Mouse (Mus musculus) stomach, embryonic 14.5 days (tissue): Measurements from ENCODE around the gene Srr. TPM values are rescaled to one million over a fixed set of nuclear protein-coding genes. Genes with fewer than 3 reads are reported as not detected.

Experiments used
- ATAC-seq: fragments of 200-750 bp; cut with Nextera tagmentation; 2 replicates; pipeline ENCODE4 v1.8.0; 2017; ENCODE audit warnings: low read depth, moderate TSS enrichment; ENCODE audit not compliant: insufficient number of reproducible peaks, insufficient read depth, low FRiP score
- H3K27ac ChIP-seq: fragments of 300-500 bp; sonication (generic); 2 replicates; pipeline ENCODE4 v1.5.1; 2014; ENCODE audit warnings: mild to moderate bottlenecking, low read length, moderate library complexity, mixed read lengths
- H3K27me3 ChIP-seq: fragments of 300-500 bp; sonication (generic); 2 replicates; pipeline ENCODE4 v1.6.1; 2014; ENCODE audit warnings: low read length, control low read depth, mixed read lengths; ENCODE audit not compliant: control insufficient read depth, insufficient read depth
- H3K36me3 ChIP-seq: fragments of 300-500 bp; sonication (generic); 2 replicates; pipeline ENCODE4 v1.6.1; 2014; ENCODE audit warnings: mild to moderate bottlenecking, control low read depth, low read length, moderate library complexity, mixed read lengths; ENCODE audit not compliant: control insufficient read depth, insufficient read depth
- H3K4me1 ChIP-seq: fragments of 300-500 bp; sonication (generic); 2 replicates; pipeline ENCODE4 v1.6.1; 2014; ENCODE audit warnings: low read length, control low read depth, mixed read lengths; ENCODE audit not compliant: control insufficient read depth, insufficient read depth
- H3K4me2 ChIP-seq: fragments of 300-500 bp; sonication (generic); replicated peaks from 2 replicates; pipeline ENCODE4 v1.6.1; 2014; ENCODE audit warnings: low read depth, low read length, control low read depth
- H3K4me3 ChIP-seq: fragments of 300-500 bp; sonication (generic); 2 replicates; pipeline ENCODE4 v1.5.1; 2014; ENCODE audit warnings: low read depth, low read length, control low read depth
- H3K9ac ChIP-seq: fragments of 300-500 bp; sonication (generic); replicated peaks from 2 replicates; pipeline ENCODE4 v1.6.1; 2014; ENCODE audit warnings: low read depth, mild to moderate bottlenecking, control low read depth, low read length, moderate library complexity, mixed read lengths
- H3K9me3 ChIP-seq: fragments of 300-500 bp; sonication (generic); 2 replicates; pipeline ENCODE4 v1.6.1; 2016; ENCODE audit warnings: low read depth, low read length, control low read depth; ENCODE audit not compliant: control insufficient read depth
- WGBS: fragments of 180-500 bp; shearing (Covaris S2); extraction: QIAGEN DNeasy Blood & Tissue Kit; methylation state at CpG from one replicate; pipeline ENCODE4 v1.1.7; 2014; 5-methylcytosine and 5-hydroxymethylcytosine counted together
- polyA plus RNA-seq: library from polyadenylated mRNA; unstranded; fragments of >200 nt; fragmentation: Nextera tagmentation; extraction: Ambion mirVana; gene quantifications from 2 replicates; pipeline ENCODE4 v1.2.1, GENCODE M21; 2014

Gene Srr
- 20.2 and 23.8 TPM in 2 replicates for polyA plus RNA-seq

- H3K4me2 ChIP-seq = peak within 1 kb of the TSS; percentile 64
- no peaks in the 10 kb centered on the region for H3K27me3 ChIP-seq
- under 1% methylated on average over 65 of the region's 88 CpGs for WGBS
- H3K36me3 ChIP-seq = peaks cover 6% of the 10 kb centered on the region
- H3K9ac ChIP-seq = peak within 1 kb of the TSS; percentile 77
- H3K27ac ChIP-seq = peak within 1 kb of the TSS; percentile 99
- peak; percentile 93 for ATAC-seq
- no peaks in the 10 kb centered on the region for H3K9me3 ChIP-seq
- H3K4me3 ChIP-seq = peak within 1 kb of the TSS; percentile 60
- peaks cover 12% of the 10 kb centered on the region for H3K4me1 ChIP-seq
These were observed at the start of gene Srr, which contains the start of gene Smg6 for GRCm38 (mm10) chr11:74925577-74926387. Srr (minus strand) TSS chr11:74925948. Smg6 (plus strand) TSS chr11:74925823.

DNA sequence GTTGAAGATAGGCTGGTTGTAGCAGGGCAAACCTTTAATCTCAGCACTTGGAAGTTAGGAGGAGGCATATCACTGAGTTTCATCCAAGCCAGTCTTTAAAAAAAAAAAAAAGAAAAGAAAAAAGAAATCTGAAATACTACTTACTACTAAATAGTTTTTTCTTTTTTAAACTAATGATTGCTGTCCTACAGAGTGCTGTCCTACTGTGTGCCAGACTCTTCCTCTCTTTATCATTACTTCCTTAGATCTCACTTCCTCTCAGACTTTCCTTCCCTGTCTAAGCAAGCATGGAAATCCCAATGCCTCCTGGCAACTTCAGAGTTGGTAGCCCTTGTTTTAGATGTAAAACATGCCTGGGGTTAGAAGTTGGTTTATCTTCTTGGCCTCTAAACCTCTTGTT lies 48.9 kb upstream of the Srr start:
- H3K27ac ChIP-seq = no peak overlapping the region
- no peaks in the 10 kb centered on the region for H3K36me3 ChIP-seq
- no peaks in the 10 kb centered on the region for H3K9me3 ChIP-seq
- H3K4me3 ChIP-seq = no peak overlapping the region
- H3K4me1 ChIP-seq = no peaks in the 10 kb centered on the region
- no peak overlapping the region for H3K4me2 ChIP-seq
- no peak for ATAC-seq
- H3K27me3 ChIP-seq = no peaks in the 10 kb centered on the region
- no peak overlapping the region for H3K9ac ChIP-seq

DNA sequence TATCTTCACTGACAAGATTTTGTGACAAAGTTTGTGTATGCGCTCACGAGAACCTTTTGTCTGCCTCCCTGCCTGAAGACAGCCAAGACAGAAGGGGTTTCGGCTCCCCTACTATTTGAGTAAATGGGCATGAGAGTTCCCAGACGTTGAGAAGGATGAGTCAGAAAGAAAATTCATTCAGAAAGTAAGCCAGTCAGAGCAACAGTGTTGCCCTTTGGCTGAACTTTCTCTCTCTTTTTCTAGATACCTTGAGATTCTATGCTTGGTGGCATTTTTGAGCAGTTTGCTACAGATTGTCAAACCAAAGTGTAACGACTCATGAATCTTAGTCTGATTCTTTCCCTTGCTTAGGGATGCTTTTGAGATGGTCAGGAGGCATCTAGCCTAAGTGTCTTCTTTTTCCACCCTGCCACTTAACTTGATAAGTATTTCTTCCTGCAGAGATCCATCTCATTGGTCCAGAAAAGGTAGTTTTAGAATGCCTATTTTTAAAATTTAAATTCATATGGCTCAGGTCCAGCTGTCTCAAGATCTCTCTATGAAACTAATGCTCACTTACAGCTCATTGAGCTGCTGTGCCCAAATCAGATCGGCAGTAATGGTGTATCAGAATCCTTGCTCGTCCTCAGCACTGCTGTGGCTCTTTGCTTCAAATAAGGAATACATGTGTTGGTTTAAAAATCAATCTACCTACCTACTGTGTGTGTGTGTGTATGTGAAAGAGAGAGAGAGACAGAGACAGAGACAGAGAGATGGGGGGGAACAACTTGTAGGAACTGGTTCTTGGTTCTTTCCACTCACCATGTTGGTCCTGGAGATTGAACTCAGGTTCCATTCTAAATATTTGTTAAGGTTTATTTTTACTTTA lies 47.8 kb upstream of the Srr start:
- no peak overlapping the region for H3K27ac ChIP-seq
- no peak overlapping the region for H3K9ac ChIP-seq
- no peak overlapping the region for H3K4me2 ChIP-seq
- WGBS = 76% methylated on average over 7 of the region's 7 CpGs
- no peaks in the 10 kb centered on the region for H3K9me3 ChIP-seq
- H3K4me1 ChIP-seq = no peaks in the 10 kb centered on the region
- H3K4me3 ChIP-seq = no peak overlapping the region
- ATAC-seq = no peak
- no peaks in the 10 kb centered on the region for H3K36me3 ChIP-seq
- H3K27me3 ChIP-seq = no peaks in the 10 kb centered on the region

DNA sequence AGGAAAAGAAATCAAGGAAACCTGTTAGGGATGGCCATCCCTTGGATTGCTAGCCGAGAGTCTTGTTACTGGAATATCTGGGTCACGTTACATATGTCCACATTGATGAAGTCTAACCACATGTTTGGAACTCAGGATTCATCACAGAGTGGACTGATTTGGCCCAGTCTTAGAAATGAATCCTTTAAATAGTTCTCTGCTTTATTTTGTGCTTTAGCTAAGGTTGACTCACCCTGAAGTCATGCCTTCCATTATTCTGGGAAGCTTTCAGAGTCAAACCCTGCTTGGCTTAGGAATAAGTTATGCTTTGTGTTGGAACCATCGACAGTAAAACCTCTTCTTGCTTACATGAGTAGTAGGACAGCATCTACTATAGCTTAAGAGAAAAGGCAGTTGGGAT lies 39.8 kb upstream of the Srr start:
- H3K4me3 ChIP-seq = no peak overlapping the region
- no peak overlapping the region for H3K4me2 ChIP-seq
- no peak for ATAC-seq
- H3K36me3 ChIP-seq = no peaks in the 10 kb centered on the region
- WGBS = 92% methylated on average over 3 of the region's 3 CpGs
- no peaks in the 10 kb centered on the region for H3K9me3 ChIP-seq
- no peaks in the 10 kb centered on the region for H3K27me3 ChIP-seq
- H3K27ac ChIP-seq = no peak overlapping the region
- no peak overlapping the region for H3K9ac ChIP-seq
- no peaks in the 10 kb centered on the region for H3K4me1 ChIP-seq

GRCm38 (mm10) chr11:74962846-74963407 lies 37.2 kb upstream of the Srr start:
- ATAC-seq = no peak
- H3K27ac ChIP-seq = no peak overlapping the region
- WGBS = 64% methylated on average over 2 of the region's 2 CpGs

GRCm38 (mm10) chr11:74961953-74962352 lies 36.2 kb upstream of the Srr start:
- Histone ChIP-seq H3K9ac (no peak overlapping the region), H3K36me3 (peaks cover 2% of the 10 kb centered on the region; the same call in 1 of the 2 replicates), H3K9me3 (no peaks in the 10 kb centered on the region), H3K4me2 (no peak overlapping the region), H3K4me1 (no peaks in the 10 kb centered on the region), H3K4me3 (no peak overlapping the region), H3K27me3 (no peaks in the 10 kb centered on the region), H3K27ac (no peak overlapping the region)
- ATAC-seq = no peak

More at GRCm38 (mm10) chr11:74962846-74963407, 37.2 kb upstream of the Srr start:
- Histone ChIP-seq H3K36me3 (no peaks in the 10 kb centered on the region), H3K27me3 (no peaks in the 10 kb centered on the region), H3K4me3 (no peak overlapping the region), H3K4me1 (no peaks in the 10 kb centered on the region), H3K4me2 (no peak overlapping the region), H3K9ac (no peak overlapping the region), H3K9me3 (no peaks in the 10 kb centered on the region)

DNA sequence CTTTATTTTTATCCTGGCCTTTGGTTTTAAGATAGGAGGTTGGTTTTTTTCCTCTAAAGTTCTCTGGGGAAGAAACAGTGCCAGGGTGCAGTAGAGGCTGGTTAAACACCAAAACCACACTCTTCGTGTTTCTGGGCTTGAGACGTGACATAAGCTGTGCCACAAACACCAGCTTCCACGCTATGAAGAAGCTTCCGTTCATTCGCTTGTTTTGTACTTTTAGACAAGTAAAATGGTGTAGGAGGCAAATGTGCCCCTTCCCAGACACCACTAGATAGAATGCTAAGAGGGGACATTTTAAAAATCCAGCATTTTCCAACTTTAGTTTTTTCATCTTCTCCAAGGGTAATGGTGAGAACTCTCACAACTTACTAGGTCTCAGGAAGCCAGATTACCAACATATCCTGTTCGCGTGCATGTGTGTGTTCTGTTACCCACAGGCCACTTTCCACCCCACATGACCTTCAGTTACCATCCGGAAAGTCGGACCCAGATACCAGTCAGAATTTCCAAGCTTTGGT lies 34.3 kb upstream of the Srr start:
- Histone ChIP-seq H3K9me3 (no peaks in the 10 kb centered on the region), H3K4me3 (no peak overlapping the region), H3K9ac (no peak overlapping the region), H3K4me2 (no peak overlapping the region), H3K27me3 (no peaks in the 10 kb centered on the region), H3K27ac (no peak overlapping the region), H3K36me3 (peaks cover 5% of the 10 kb centered on the region; the same call in 1 of the 2 replicates), H3K4me1 (no peaks in the 10 kb centered on the region)
- 93% methylated on average over 9 of the region's 9 CpGs for WGBS
- ATAC-seq = no peak

GRCm38 (mm10) chr11:74959501-74959900 lies 33.8 kb upstream of the Srr start:
- Histone ChIP-seq H3K4me3 (no peak overlapping the region), H3K4me1 (no peaks in the 10 kb centered on the region), H3K27ac (no peak overlapping the region), H3K36me3 (peaks cover 5% of the 10 kb centered on the region; the same call in 1 of the 2 replicates), H3K27me3 (no peaks in the 10 kb centered on the region), H3K9me3 (no peaks in the 10 kb centered on the region), H3K9ac (no peak overlapping the region), H3K4me2 (no peak overlapping the region)
- 82% methylated on average over 2 of the region's 2 CpGs for WGBS
- no peak for ATAC-seq
